In genomic region chr1:131269797-131270578, GRCm38 (mm10) we compare ENCODE assay signal across 9 mouse cellular contexts. TPM values are rescaled to one million over a fixed set of nuclear protein-coding genes. Genes with fewer than 3 reads are reported as not detected.
A peak's percentile ranks its signal among the peaks of the same experiment; 100 is the strongest.
DNase-seq lines count a peak whose midpoint lies in the region; ATAC-seq lines count a peak whose summit lies in the region.
"Had no signal": no experiment of that assay in that cellular context is flagged by ENCODE, and none has a peak within 500 bp of the region (broad histone marks: within the 10 kb centered on the region; RNA-seq: fewer than 3 reads in every experiment).

No protein-coding gene starts in this region.

- H3K27ac ChIP-seq in forebrain, embryonic 14.5 days (ENCODE audit: low read depth, low read length): no peak overlapping the region
- H3K27ac ChIP-seq in hindbrain, embryonic 14.5 days: no peak overlapping the region
- H3K27ac ChIP-seq: macrophage had no signal

- H3K4me3 ChIP-seq in forebrain, embryonic 14.5 days (ENCODE audit: low read depth, low read length): no peak overlapping the region
- H3K4me3 ChIP-seq in hindbrain, embryonic 14.5 days (replicated peaks; ENCODE audit: low read length): no peak overlapping the region

- no peaks in the 10 kb centered on the region for H3K9me3 ChIP-seq in forebrain, embryonic 14.5 days (replicated peaks; ENCODE audit: control insufficient read depth, low read length)
- H3K9me3 ChIP-seq in hindbrain, embryonic 14.5 days (ENCODE audit: control insufficient read depth, low read length): no peaks in the 10 kb centered on the region

- H3K27me3 ChIP-seq in forebrain, embryonic 14.5 days (replicated peaks; ENCODE audit: control insufficient read depth, insufficient read depth, low read length): no peaks in the 10 kb centered on the region
- no peaks in the 10 kb centered on the region for H3K27me3 ChIP-seq in hindbrain, embryonic 14.5 days (ENCODE audit: control insufficient read depth, insufficient read depth, low read length)

- WGBS in forebrain, embryonic 14.5 days: 34% methylated on average over 22 of the region's 22 CpGs
- 32% methylated on average over 22 of the region's 22 CpGs for WGBS in hindbrain, embryonic 14.5 days

- no peaks in the 10 kb centered on the region for H3K36me3 ChIP-seq in forebrain, embryonic 14.5 days (ENCODE audit: control insufficient read depth, insufficient read depth, low read length)
- no peaks in the 10 kb centered on the region for H3K36me3 ChIP-seq in hindbrain, embryonic 14.5 days (replicated peaks; ENCODE audit: control insufficient read depth, insufficient read depth)

- DNase-seq in Muller cell, postnatal 12 days (ENCODE audit: inconsistent ontology term): peak; percentile 40
- peak; percentile 64 for DNase-seq in cerebellum, adult 11-12 months
- DNase-seq in forebrain, embryonic 14.5 days (ENCODE audit: low spot score): peak; percentile 88
- DNase-seq in hindbrain, embryonic 14.5 days (ENCODE audit: low spot score): peak; percentile 92
- DNase-seq in layer of hippocampus, adult 9-11 months: peak; percentile 56
- DNase-seq in lung, postnatal 14 days: peak; percentile 78
- peak; percentile 69 for DNase-seq in retina, postnatal 7 days (ENCODE audit: low read depth, low spot score)
- peak; percentile 86 for DNase-seq in thymus, postnatal 4 days

- ATAC-seq in forebrain, embryonic 14.5 days: peak; percentile 73
- ATAC-seq in hindbrain, embryonic 14.5 days (ENCODE audit: low FRiP score): peak; percentile 65

- H3K4me2 ChIP-seq in forebrain, embryonic 14.5 days (ENCODE audit: low read length): 0 out of 2 replicates have a peak overlapping the region, but pooled peaks have one; percentile 26
- peak overlapping the region; percentile 19; the same call in 1 of the 2 replicates for H3K4me2 ChIP-seq in hindbrain, embryonic 14.5 days (replicated peaks)

- H3K9ac ChIP-seq in forebrain, embryonic 14.5 days (ENCODE audit: low read length): peak overlapping the region; percentile 32; the same call in 1 of the 2 replicates
- no peak overlapping the region for H3K9ac ChIP-seq in hindbrain, embryonic 14.5 days

- H3K4me1 ChIP-seq in forebrain, embryonic 14.5 days (ENCODE audit: control insufficient read depth, insufficient read depth, low read length): no peaks in the 10 kb centered on the region; the same call in 1 of the 2 replicates
- H3K4me1 ChIP-seq in hindbrain, embryonic 14.5 days (replicated peaks; ENCODE audit: control insufficient read depth, insufficient read depth, low read length): no peaks in the 10 kb centered on the region

RNA-seq across cellular contexts. Expression of gene Ikbke, which starts 9.4 kb away (rescaled TPM):
- 0.29 and 0.72 TPM in 2 replicates for polyA plus RNA-seq in forebrain, embryonic 14.5 days (2014; fragmentation: Nextera tagmentation; extraction: Ambion mirVana)
- 0.81 and 1.4 TPM in 2 replicates for polyA plus RNA-seq in hindbrain, embryonic 14.5 days (2014; fragmentation: Nextera tagmentation; extraction: Ambion mirVana)

RNA-seq across cellular contexts. Expression of gene Rassf5, which starts 24.9 kb away (rescaled TPM):
- 1.0 and 1.2 TPM in 2 replicates for polyA plus RNA-seq in forebrain, embryonic 14.5 days (2014; fragmentation: Nextera tagmentation; extraction: Ambion mirVana)
- 4.0 and 5.0 TPM in 2 replicates for polyA plus RNA-seq in hindbrain, embryonic 14.5 days (2014; fragmentation: Nextera tagmentation; extraction: Ambion mirVana)

Comparison
In these comparisons a context has a peak if more than half of its experiments do, and no peak if none do; other contexts are left out.
1. DNase-seq: peak in every context shown above with its lines; median percentile 92 in hindbrain, embryonic 14.5 days; 88 in forebrain, embryonic 14.5 days; 86 in thymus, postnatal 4 days; 78 in lung, postnatal 14 days; 69 in retina, postnatal 7 days; 64 in cerebellum, adult 11-12 months; 56 in layer of hippocampus, adult 9-11 months; 40 in Muller cell, postnatal 12 days.